Mouse (Mus musculus) midbrain, embryonic 10.5 days (tissue): Measurements from ENCODE around the gene Tas2r123. TPM values are rescaled to one million over a fixed set of nuclear protein-coding genes. Genes with fewer than 3 reads are reported as not detected.

Experiments used
- DNase-seq: peaks from one replicate; pipeline ENCODE4 v3.0.0-alpha.2; 2017; ENCODE audit warnings: low spot score
- H3K27ac ChIP-seq: fragments of 300-500 bp; sonication (generic); replicated peaks from 2 replicates; pipeline ENCODE4 v1.5.1; 2016; ENCODE audit warnings: mild to moderate bottlenecking
- H3K27me3 ChIP-seq: fragments of 300-500 bp; sonication (generic); 2 replicates; pipeline ENCODE4 v1.6.1; 2016; ENCODE audit warnings: low read depth, mild to moderate bottlenecking; ENCODE audit not compliant: poor library complexity, severe bottlenecking
- H3K36me3 ChIP-seq: fragments of 300-500 bp; sonication (generic); 2 replicates; pipeline ENCODE4 v1.6.1; 2016; ENCODE audit warnings: mild to moderate bottlenecking, moderate library complexity
- H3K4me1 ChIP-seq: fragments of 300-500 bp; sonication (generic); 2 replicates; pipeline ENCODE4 v1.6.1; 2016
- H3K4me3 ChIP-seq: fragments of 300-500 bp; sonication (generic); 2 replicates; pipeline ENCODE4 v1.5.1; 2016; ENCODE audit warnings: mild to moderate bottlenecking, moderate library complexity
- H3K9me3 ChIP-seq: fragments of 300-500 bp; sonication (generic); replicated peaks from 2 replicates; pipeline ENCODE4 v1.6.1; 2016; ENCODE audit warnings: mild to moderate bottlenecking
- WGBS: fragments of 180-500 bp; shearing (Covaris S2); methylation state at CpG from one replicate; pipeline ENCODE4 v1.1.7; 2016; 5-methylcytosine and 5-hydroxymethylcytosine counted together
- polyA plus RNA-seq: library from polyadenylated mRNA; unstranded; fragments of >200 nt; fragmentation: Nextera tagmentation; extraction: Ambion mirVana; gene quantifications from 2 replicates; pipeline ENCODE4 v1.2.1, GENCODE M21; 2016

The Tas2r123 gene
- polyA plus RNA-seq = not detected in 2 replicates

- Histone ChIP-seq H3K27ac (no peak within 1 kb of the TSS), H3K27me3 (no peaks in the 10 kb centered on the region), H3K4me3 (no peak within 1 kb of the TSS), H3K4me1 (no peaks in the 10 kb centered on the region), H3K36me3 (no peaks in the 10 kb centered on the region), H3K9me3 (no peaks in the 10 kb centered on the region)
- WGBS = 85% methylated on average over 1 of the region's 1 CpGs
- DNase-seq = no peak
Measured at GRCm38 (mm10) chr6:132846842-132847241, at the start of gene Tas2r123. TSS of gene Tas2r123 (plus strand) at chr6:132847142.

GRCm38 (mm10) chr6:132802518-132802917, 44.4 kb upstream of the Tas2r123 start, which contains the start of gene Tas2r117:
TSS of gene Tas2r117 (plus strand) at chr6:132802818.
- 95% methylated on average over 1 of the region's 1 CpGs for WGBS
- Histone ChIP-seq H3K27me3 (no peaks in the 10 kb centered on the region), H3K36me3 (no peaks in the 10 kb centered on the region), H3K9me3 (no peaks in the 10 kb centered on the region), H3K4me1 (no peaks in the 10 kb centered on the region), H3K4me3 (no peak within 1 kb of the TSS), H3K27ac (no peak within 1 kb of the TSS)
- no peak for DNase-seq

DNA sequence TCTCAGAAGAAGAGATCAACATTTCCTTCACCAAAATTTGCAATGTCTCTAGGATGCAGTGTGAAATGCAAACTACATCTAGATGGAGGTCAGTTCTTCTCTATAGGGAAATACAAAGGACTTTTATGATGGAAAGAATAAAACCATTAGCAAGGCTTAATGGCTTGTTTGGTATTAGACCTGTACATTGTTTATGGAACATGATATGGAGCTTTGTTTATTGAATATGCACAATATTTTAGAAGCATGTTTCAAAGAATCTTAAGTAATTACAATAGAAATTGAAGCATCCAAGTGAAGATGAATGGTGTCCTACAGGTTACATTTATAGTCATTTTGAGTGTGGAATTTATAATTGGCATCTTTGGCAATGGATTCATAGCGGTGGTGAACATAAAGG, 8.2 kb downstream of the Tas2r123 start, which contains the start of gene Tas2r116:
TSS of gene Tas2r116 (plus strand) at position 301 of the 400 bp plus-strand sequence.
- H3K27ac ChIP-seq = no peak within 1 kb of the TSS
- DNase-seq = no peak
- H3K4me1 ChIP-seq = no peaks in the 10 kb centered on the region
- H3K9me3 ChIP-seq = no peaks in the 10 kb centered on the region
- H3K27me3 ChIP-seq = no peaks in the 10 kb centered on the region
- no peak within 1 kb of the TSS for H3K4me3 ChIP-seq
- no peaks in the 10 kb centered on the region for H3K36me3 ChIP-seq
- 83% methylated on average over 1 of the region's 1 CpGs for WGBS

GRCm38 (mm10) chr6:132867708-132868107, 20.8 kb downstream of the Tas2r123 start, which contains the start of gene Tas2r110:
TSS of gene Tas2r110 (plus strand) at chr6:132868008.
- no peaks in the 10 kb centered on the region for H3K36me3 ChIP-seq
- H3K27me3 ChIP-seq = no peaks in the 10 kb centered on the region
- H3K4me1 ChIP-seq = no peaks in the 10 kb centered on the region
- no peaks in the 10 kb centered on the region for H3K9me3 ChIP-seq
- no peak within 1 kb of the TSS for H3K27ac ChIP-seq
- H3K4me3 ChIP-seq = no peak within 1 kb of the TSS
- no peak for DNase-seq

- Histone ChIP-seq H3K27ac (no peak within 1 kb of the TSS), H3K9me3 (no peaks in the 10 kb centered on the region), H3K36me3 (no peaks in the 10 kb centered on the region), H3K4me3 (no peak within 1 kb of the TSS), H3K27me3 (no peaks in the 10 kb centered on the region), H3K4me1 (no peaks in the 10 kb centered on the region)
- WGBS = 82% methylated on average over 1 of the region's 1 CpGs
- no peak for DNase-seq
Measured at GRCm38 (mm10) chr6:132892711-132893110, 45.8 kb downstream of the Tas2r123 start, which contains the start of gene Tas2r113. TSS of gene Tas2r113 (plus strand) at chr6:132893011.

Other genes with a start within 250 kb of the Tas2r123 start
- gene A630073D07Rik, start 195.6 kb upstream of the Tas2r123 start, polyA plus RNA-seq = not detected in 2 replicates
- not detected in 2 replicates for gene Tas2r120, start 190.2 kb upstream of the Tas2r123 start, polyA plus RNA-seq
- not detected in 2 replicates for gene Tas2r121, start 146.1 kb upstream of the Tas2r123 start, polyA plus RNA-seq
- gene Tas2r122, start 135.2 kb upstream of the Tas2r123 start, polyA plus RNA-seq = not detected in 2 replicates
- not detected in 2 replicates for gene Tas2r115, start 109.1 kb upstream of the Tas2r123 start, polyA plus RNA-seq
- gene Tas2r124, start 92.4 kb upstream of the Tas2r123 start, polyA plus RNA-seq = not detected in 2 replicates
- gene Tas2r102, start 85.0 kb upstream of the Tas2r123 start, polyA plus RNA-seq = not detected in 2 replicates
- not detected in 2 replicates for gene Tas2r136, start 69.0 kb upstream of the Tas2r123 start, polyA plus RNA-seq
- not detected in 2 replicates for gene Tas2r117, start 44.3 kb upstream of the Tas2r123 start, polyA plus RNA-seq
- gene Tas2r116, start 8.3 kb downstream of the Tas2r123 start, polyA plus RNA-seq = not detected in 2 replicates
- gene Tas2r110, start 20.9 kb downstream of the Tas2r123 start, polyA plus RNA-seq = not detected in 2 replicates
- gene Tas2r113, start 45.9 kb downstream of the Tas2r123 start, polyA plus RNA-seq = not detected in 2 replicates
- not detected in 2 replicates for gene Tas2r125, start 62.5 kb downstream of the Tas2r123 start, polyA plus RNA-seq
- not detected in 2 replicates for gene Tas2r129, start 104.0 kb downstream of the Tas2r123 start, polyA plus RNA-seq
- gene Tas2r131, start 110.8 kb downstream of the Tas2r123 start, polyA plus RNA-seq = not detected in 2 replicates
- not detected in 2 replicates for gene Tas2r109, start 133.8 kb downstream of the Tas2r123 start, polyA plus RNA-seq
- gene Tas2r103, start 190.0 kb downstream of the Tas2r123 start, polyA plus RNA-seq = not detected in 2 replicates
- not detected in 2 replicates for gene Tas2r140, start 208.7 kb downstream of the Tas2r123 start, polyA plus RNA-seq